Mouse (Mus musculus) lung, embryonic 16.5 days (tissue): ENCODE data around the gene Lipt1. TPM values are rescaled to one million over a fixed set of nuclear protein-coding genes. Genes with fewer than 3 reads are reported as not detected.

Experiments used
- ATAC-seq: fragments of 200-750 bp; cut with Nextera tagmentation; 2 replicates; pipeline ENCODE4 v1.8.0; 2017; ENCODE audit warnings: low read depth, mild to moderate bottlenecking, moderate library complexity
- H3K27ac ChIP-seq: fragments of 300-500 bp; sonication (generic); 2 replicates; pipeline ENCODE4 v1.5.1; 2014; ENCODE audit warnings: mild to moderate bottlenecking, control low read depth, low read length
- H3K27me3 ChIP-seq: fragments of 300-500 bp; sonication (generic); 2 replicates; pipeline ENCODE4 v1.6.1; 2014; ENCODE audit warnings: low read depth, low read length, mixed read lengths; ENCODE audit not compliant: control insufficient read depth, insufficient read depth
- H3K36me3 ChIP-seq: fragments of 300-500 bp; sonication (generic); 2 replicates; pipeline ENCODE4 v1.6.1; 2014; ENCODE audit warnings: low read length; ENCODE audit not compliant: control insufficient read depth, insufficient read depth
- H3K4me1 ChIP-seq: fragments of 300-500 bp; sonication (generic); replicated peaks from 2 replicates; pipeline ENCODE4 v1.6.1; 2014; ENCODE audit warnings: low read length, mixed read lengths; ENCODE audit not compliant: control insufficient read depth, insufficient read depth
- H3K4me2 ChIP-seq: fragments of 300-500 bp; sonication (generic); 2 replicates; pipeline ENCODE4 v1.6.1; 2014; ENCODE audit warnings: low read depth, low read length, control low read depth
- H3K4me3 ChIP-seq: fragments of 300-500 bp; sonication (generic); 2 replicates; pipeline ENCODE4 v1.5.1; 2014; ENCODE audit warnings: mild to moderate bottlenecking, low read length, control low read depth
- H3K9ac ChIP-seq: fragments of 300-500 bp; sonication (generic); 2 replicates; pipeline ENCODE4 v1.6.1; 2014; ENCODE audit warnings: low read length, control low read depth
- H3K9me3 ChIP-seq: fragments of 300-500 bp; sonication (generic); 2 replicates; pipeline ENCODE4 v1.6.1; 2016; ENCODE audit warnings: low read length; ENCODE audit not compliant: control insufficient read depth
- WGBS: fragments of 180-500 bp; shearing (Covaris S2); extraction: QIAGEN DNeasy Blood & Tissue Kit; methylation state at CpG from one replicate; pipeline ENCODE4 v1.1.7; 2014; 5-methylcytosine and 5-hydroxymethylcytosine counted together
- polyA plus RNA-seq: library from polyadenylated mRNA; unstranded; fragments of >200 nt; fragmentation: Nextera tagmentation; extraction: Ambion mirVana; gene quantifications from 2 replicates; pipeline ENCODE4 v1.2.1, GENCODE M21; 2015

Gene Lipt1
- polyA plus RNA-seq, 1 experiment from 2014 or later = 8.8 TPM

DNA sequence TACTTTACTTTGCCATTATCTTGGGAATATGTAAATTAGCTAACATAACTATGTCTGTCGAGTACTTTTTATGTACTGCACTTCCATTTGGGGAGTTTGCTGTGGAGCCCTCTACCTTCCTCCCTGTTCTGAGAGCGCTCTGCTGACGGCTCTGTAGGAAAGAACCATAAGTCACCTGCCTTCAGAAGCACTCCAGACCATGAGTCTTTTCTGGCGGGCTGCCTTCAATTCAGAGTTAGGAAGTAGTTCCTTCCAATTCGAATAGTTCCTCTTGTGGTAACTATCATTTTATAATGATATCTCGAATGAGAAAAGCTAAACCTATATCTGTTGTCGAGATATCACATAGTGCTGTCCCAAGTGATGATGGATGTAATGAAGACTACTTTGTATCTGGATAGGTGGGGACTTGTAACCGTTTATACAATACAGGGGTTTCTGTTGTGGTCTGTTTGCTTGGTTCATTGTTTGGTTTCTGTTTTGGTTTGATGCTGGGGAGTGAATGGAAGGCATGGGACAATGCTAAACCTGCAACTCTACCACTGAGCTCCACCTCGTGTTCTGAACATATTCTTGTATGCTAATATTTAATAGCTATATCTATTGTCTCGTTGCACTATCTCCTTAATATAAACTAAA, 3.7 kb upstream of the Lipt1 start:
- Histone ChIP-seq H3K27me3 (no peaks in the 10 kb centered on the region; the same call in 1 of the 2 replicates), H3K4me3 (no peak overlapping the region), H3K4me1 (peaks cover 10% of the 10 kb centered on the region), H3K36me3 (no peaks in the 10 kb centered on the region), H3K9me3 (no peaks in the 10 kb centered on the region), H3K4me2 (no peak overlapping the region), H3K27ac (no peak overlapping the region), H3K9ac (no peak overlapping the region)
- WGBS = 63% methylated on average over 10 of the region's 10 CpGs
- no peak for ATAC-seq

- 57% methylated on average over 10 of the region's 10 CpGs for WGBS
- Histone ChIP-seq H3K4me1 (peaks cover 13% of the 10 kb centered on the region), H3K9ac (no peak overlapping the region), H3K4me2 (no peak overlapping the region), H3K27me3 (no peaks in the 10 kb centered on the region; the same call in 1 of the 2 replicates), H3K27ac (no peak overlapping the region), H3K4me3 (no peak overlapping the region), H3K9me3 (no peaks in the 10 kb centered on the region), H3K36me3 (no peaks in the 10 kb centered on the region)
- ATAC-seq = no peak
Observed at GRCm38 (mm10) chr1:37868640-37869039, 2.9 kb upstream of the Lipt1 start.

GRCm38 (mm10) chr1:37869362-37869761, 2.2 kb upstream of the Lipt1 start:
- H3K4me2 ChIP-seq = no peak overlapping the region
- no peak overlapping the region for H3K9ac ChIP-seq
- no peak overlapping the region for H3K4me3 ChIP-seq
- no peaks in the 10 kb centered on the region for H3K36me3 ChIP-seq
- H3K4me1 ChIP-seq = peaks cover 13% of the 10 kb centered on the region
- H3K27ac ChIP-seq = no peak overlapping the region
- ATAC-seq = no peak
- WGBS = 47% methylated on average over 2 of the region's 2 CpGs
- no peaks in the 10 kb centered on the region for H3K9me3 ChIP-seq
- no peaks in the 10 kb centered on the region; the same call in 1 of the 2 replicates for H3K27me3 ChIP-seq

DNA sequence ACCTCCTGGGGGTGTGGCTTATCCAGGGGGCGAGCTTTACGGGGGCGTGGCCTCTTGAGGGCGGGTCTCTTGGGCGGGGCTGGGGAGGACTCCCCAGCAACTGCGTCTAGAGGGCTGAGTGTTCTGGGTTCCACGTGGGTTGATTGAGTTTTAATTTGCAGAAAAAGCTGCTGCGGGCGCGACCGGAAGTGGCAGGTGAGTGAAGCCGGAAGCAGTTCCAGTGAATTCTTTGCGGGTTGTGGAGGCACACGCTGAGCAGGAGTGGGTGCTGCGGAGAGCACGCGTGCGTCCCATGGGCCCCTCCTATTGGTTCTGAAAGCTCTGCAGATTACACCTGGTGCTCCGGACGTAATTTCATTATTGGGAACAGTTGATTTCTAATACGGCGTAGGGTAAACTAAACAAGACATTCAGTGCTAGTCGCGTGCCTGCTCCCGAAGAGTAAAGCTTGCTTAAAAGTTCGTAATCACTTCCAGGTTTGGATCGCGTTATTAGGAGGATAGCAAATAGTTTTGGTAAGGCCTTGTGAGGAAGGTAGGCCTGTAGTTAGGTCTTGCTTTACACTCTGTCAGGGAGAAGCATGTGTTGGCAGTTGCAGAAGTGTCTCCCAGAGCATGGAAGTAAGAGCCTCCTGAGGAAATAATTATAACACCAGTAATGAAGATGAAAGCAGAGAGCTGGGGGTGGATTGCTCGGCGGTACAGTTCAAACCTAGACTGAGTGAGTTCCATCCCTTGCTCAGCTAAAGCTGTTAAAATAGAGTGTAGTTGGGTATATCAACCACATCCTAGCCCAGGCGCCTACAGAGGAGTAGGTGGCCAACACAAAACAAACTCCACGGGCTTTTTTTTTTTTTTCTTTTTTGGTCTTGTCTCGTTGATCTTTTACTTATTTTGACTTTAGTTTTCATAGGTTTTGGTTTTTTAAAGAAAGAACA, 861 bp downstream of the Lipt1 start:
- peak overlapping the region; percentile 86 for H3K27ac ChIP-seq
- H3K4me3 ChIP-seq = peak overlapping the region; percentile 63
- H3K27me3 ChIP-seq = no peaks in the 10 kb centered on the region; the same call in 1 of the 2 replicates
- peak; percentile 97 for ATAC-seq
- peaks cover 4% of the 10 kb centered on the region for H3K9me3 ChIP-seq
- H3K4me2 ChIP-seq = peak overlapping the region; percentile 58
- 4% methylated on average over 33 of the region's 33 CpGs for WGBS
- peak overlapping the region; percentile 55 for H3K9ac ChIP-seq
- peaks cover 24% of the 10 kb centered on the region for H3K36me3 ChIP-seq
- H3K4me1 ChIP-seq = peaks cover 7% of the 10 kb centered on the region; the same call in 1 of the 2 replicates

DNA sequence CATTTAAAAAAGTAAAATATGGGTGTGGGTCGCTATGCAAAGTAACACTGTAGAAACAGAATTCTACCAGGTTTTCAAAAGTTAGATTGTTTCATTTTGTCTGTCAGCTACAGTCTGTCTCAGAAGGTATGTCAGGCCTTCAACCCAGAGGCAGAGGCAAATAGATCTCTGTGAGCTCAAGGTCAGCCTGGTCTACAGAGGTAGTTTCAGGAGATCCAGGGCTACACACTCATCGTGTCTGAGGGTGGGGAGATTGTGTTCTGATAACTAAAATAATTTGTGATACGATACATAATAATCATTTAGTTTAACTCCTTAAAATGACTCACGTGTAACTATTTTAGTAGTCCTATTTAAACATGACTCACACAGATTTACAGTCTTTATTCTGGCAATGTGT, 1.6 kb downstream of the Lipt1 start:
- WGBS = 83% methylated on average over 4 of the region's 4 CpGs

DNA sequence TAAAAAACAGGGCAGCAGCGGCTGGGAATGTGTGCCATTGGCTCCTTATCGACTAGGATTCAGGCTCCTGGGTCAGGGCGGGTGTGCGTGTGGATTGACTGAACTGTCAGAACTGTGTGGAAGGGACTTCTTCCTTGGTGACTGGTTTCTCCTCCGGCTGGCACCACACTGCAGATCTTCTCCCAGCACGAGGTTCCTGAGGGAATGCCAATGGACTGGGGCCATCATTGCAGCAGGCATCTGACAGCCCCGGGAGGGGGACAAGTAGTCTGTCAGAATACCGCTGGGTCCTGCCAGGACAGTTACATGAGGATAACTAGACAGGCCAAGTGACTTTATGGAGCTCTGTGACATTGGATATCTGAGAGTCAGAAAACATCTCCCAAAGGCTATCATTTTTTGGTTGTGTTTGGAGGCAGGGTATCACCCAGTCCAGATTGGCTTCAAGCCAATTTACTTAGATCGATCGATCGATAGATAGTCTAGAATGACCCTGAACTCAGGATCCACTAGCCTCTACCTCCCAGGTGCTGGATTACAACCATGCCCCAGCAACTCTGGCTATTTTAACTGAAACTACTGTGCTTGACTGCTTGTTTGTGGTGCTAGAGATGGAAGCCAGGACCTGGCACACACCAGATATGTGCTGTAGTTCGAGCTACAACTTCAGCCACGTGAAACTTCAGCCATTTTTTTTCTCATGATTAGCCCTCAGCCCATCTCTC, 6.4 kb downstream of the Lipt1 start:
- Histone ChIP-seq H3K9me3 (peaks cover 4% of the 10 kb centered on the region), H3K4me2 (no peak overlapping the region), H3K4me1 (peaks cover 3% of the 10 kb centered on the region; the same call in 1 of the 2 replicates), H3K27me3 (no peaks in the 10 kb centered on the region), H3K27ac (no peak overlapping the region), H3K9ac (no peak overlapping the region), H3K4me3 (no peak overlapping the region), H3K36me3 (peaks cover 37% of the 10 kb centered on the region)
- WGBS = 90% methylated on average over 13 of the region's 13 CpGs
- no peak for ATAC-seq

More for the DNA sequence above, 1.6 kb downstream of the Lipt1 start:
- Histone ChIP-seq H3K9me3 (peaks cover 4% of the 10 kb centered on the region), H3K9ac (no peak overlapping the region), H3K36me3 (peaks cover 31% of the 10 kb centered on the region), H3K4me2 (peak overlapping the region; percentile 58), H3K27ac (no peak overlapping the region), H3K4me1 (peaks cover 7% of the 10 kb centered on the region; the same call in 1 of the 2 replicates), H3K27me3 (no peaks in the 10 kb centered on the region; the same call in 1 of the 2 replicates), H3K4me3 (peak overlapping the region; percentile 63)
- no peak for ATAC-seq

DNA sequence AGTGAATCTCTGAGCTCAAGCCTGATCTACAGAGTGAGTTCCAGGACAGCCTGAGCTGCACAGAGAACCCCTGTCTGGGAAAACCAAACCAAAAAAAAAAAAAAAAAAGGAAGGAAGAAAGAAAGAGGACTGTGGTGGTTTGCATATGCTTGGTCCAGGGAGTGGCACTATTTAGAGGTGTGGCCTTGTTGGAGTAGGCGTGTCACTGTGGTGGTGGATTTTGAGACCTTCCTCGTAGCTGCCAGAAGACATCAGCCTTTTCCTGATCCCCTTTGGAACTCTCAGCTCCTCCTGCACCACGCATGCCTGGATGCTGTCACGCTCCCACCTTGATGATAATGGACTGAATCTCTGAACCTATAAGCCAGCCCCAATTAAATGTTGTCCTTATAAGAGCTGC, 11.9 kb downstream of the Lipt1 start:
- H3K27ac ChIP-seq = no peak overlapping the region
- H3K4me1 ChIP-seq = no peaks in the 10 kb centered on the region
- ATAC-seq = no peak
- H3K9ac ChIP-seq = no peak overlapping the region
- H3K9me3 ChIP-seq = no peaks in the 10 kb centered on the region
- H3K27me3 ChIP-seq = no peaks in the 10 kb centered on the region
- H3K36me3 ChIP-seq = peaks cover 17% of the 10 kb centered on the region
- 87% methylated on average over 4 of the region's 4 CpGs for WGBS
- H3K4me3 ChIP-seq = no peak overlapping the region
- H3K4me2 ChIP-seq = no peak overlapping the region

- no peaks in the 10 kb centered on the region for H3K27me3 ChIP-seq
- H3K9me3 ChIP-seq = no peaks in the 10 kb centered on the region
- no peak for ATAC-seq
- H3K4me3 ChIP-seq = no peak overlapping the region
- H3K36me3 ChIP-seq = peaks cover 11% of the 10 kb centered on the region
- WGBS = 70% methylated on average over 4 of the region's 4 CpGs
- H3K9ac ChIP-seq = no peak overlapping the region
- H3K4me1 ChIP-seq = peaks cover 4% of the 10 kb centered on the region
- no peak overlapping the region for H3K27ac ChIP-seq
- H3K4me2 ChIP-seq = no peak overlapping the region
Observed at GRCm38 (mm10) chr1:37884451-37884850, 12.9 kb downstream of the Lipt1 start.
